Mouse (Mus musculus) yolk sac, embryonic 10.5 days (tissue): ENCODE measurements around the gene Ep300.
"Not testable (repeated sequence)": the region's sequence is repeated elsewhere in the genome, so short reads cannot be mapped to it uniquely, and the experiment has no call there.

Source experiments
- DNase-seq: peaks from one replicate; pipeline ENCODE4 v3.0.0-alpha.2; 2017; ENCODE audit warnings: low spot score

The Ep300 gene

DNA sequence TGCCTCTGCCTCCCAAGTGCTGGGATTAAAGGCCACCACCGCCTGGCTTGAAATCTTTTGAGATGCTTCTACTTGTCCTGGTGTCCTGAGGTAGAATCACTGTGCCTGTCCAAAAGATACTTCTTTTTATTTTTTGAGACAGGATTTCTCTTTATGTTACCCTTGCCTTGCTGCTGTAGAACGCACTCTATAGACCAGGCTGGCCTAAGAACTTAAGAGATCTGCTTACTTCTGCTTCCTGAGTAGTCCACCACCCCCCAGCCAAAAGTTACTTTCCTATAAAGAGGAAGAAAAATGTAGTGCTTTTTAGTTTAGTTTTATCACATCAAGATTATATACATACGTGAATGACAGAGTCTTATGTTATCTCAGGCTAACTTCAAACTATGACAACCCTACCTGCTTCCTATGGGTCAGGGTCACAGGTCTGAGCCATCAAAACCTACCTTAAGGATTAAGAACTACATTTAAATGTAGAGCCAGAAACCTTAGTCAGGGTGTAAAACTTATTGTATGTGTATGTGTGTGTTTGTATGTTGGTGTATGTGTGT is 9.1 kb downstream of the Ep300 start:
- DNase-seq, result no peak

- not testable (repeated sequence) for DNase-seq
Measured at GRCm38 (mm10) chr15:81598742-81599141, 13.6 kb downstream of the Ep300 start.

DNA sequence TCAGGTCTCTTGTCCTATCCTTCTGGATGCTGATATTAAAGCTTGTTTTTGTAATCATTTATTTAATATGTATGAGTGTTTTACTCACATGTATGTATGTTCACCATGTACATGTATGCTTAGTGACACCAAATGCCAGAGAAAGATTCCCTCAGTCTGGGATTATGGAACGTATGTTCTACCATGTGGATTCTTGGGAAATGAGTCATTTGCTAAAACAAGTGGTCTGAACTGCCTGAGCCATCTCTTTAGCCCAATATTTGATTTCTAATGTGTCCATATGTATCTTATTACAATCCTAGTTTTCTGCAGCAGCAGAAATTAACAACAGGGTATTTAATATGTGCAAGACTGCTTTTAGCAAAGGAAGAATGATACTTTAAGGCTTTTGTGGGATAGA is 20.1 kb downstream of the Ep300 start:
- no peak for DNase-seq

DNA sequence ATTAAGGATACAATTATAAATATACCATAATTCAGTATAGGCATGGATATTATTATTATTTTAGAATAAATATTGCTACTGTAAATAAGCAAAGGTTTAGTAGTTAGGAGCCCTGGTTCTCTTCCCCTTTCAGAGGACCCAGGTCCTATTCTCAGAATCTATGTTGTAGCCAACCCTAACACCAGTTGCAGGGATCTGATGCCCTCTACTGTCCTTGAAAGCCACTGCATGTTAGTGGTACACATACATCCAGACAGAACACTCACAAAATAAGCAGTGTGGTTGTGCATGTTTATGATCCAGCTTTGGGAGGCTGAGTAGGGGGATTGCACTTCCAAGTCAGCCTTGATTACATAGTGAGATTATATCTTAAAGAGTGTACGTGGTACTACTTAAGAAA is 21.5 kb downstream of the Ep300 start:
- DNase-seq, result no peak

GRCm38 (mm10) chr15:81649516-81650455 is 64.6 kb downstream of the Ep300 start:
- no peak for DNase-seq

DNA sequence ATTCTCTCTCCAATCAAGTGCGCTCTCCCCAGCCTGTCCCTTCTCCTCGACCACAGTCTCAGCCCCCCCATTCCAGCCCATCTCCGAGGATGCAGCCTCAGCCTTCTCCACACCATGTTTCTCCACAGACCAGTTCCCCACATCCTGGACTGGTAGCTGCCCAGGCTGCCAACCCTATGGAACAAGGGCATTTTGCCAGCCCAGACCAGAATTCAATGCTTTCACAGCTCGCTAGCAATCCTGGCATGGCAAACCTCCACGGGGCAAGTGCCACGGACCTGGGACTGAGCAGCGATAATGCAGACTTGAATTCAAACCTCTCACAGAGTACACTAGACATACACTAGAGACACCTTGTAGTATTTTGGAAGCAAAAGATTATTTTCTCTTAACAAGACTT is 65.5 kb downstream of the Ep300 start:
- DNase-seq, result no peak

DNA sequence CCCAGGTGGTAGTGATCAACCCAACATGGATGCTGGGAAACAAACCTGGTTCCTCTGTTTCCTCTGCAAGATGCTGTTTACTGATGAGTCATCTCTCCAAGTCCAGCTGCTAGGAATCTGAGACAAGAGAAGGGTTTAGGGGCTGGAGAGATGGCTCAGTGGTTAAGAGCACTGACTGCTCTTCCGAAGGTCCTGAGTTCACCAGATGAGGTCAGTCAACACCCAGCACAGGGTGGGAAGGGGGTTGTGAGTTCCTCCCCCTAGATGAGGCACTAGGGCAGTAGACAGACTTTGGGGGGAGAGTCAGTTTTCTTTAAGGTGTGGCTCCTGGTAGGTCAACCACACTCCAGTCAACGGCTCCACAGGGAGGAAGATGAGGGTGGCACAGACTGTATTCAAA is 76.5 kb downstream of the Ep300 start:
- no peak for DNase-seq

DNA sequence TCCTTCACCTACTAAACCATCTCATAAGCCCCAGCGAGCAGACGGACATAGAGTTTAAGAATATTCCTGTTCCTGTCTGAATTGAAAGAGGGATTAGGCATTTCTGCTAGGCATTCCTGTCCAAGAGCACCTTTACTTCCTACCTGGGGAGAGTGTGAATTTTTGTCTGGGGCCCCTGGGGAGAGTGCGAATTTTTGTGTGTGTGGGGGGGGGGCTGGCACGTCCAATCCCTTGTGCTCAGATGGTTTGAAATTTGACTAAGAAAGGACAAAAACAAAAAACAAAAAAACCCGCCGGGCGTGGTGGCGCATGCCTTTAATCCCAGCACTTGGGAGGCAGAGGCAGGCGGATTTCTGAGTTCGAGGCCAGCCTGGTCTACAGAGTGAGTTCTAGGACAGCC is 78.1 kb downstream of the Ep300 start:
- DNase-seq, result peak; percentile 17

DNA sequence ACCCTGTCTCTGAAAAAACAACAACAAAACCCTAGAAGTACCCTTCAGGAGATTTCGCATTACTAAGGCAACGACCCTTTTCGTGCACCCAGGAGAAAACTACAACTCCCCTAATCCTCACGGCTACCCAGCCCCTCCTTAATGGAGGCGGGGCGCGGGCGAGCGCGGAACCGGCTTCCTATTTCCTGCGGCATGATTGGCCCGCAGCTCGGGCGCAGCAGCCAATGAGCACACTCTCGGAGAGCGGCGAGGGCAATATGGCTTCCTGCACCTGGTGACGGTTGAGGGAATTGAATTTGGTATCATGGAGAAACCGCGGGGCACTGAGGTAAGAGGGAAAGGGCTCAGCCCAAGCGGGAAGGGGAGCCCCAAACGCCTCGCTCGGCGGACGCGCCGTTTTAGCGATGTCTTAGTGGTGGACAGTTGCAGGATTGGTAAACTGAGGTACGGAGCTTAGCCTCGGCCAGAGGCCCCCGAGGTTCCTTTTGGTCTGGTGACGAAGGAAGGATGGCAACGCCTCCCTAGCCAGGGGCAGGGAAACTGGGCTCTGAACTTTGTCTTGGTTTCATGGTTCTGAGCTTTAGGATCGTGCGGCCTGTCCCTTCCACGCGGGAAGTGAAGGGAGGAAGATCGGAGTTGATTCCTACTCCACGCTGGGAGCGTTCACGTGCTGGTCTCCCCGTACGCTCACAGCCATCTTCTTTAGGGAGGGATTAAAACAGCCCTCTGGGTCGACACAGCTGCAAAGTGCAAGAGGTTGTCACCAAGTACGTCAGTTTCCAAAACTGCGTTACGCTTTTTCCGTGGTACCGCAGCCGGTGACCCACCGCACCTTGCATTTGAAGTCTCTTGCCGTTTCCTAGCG is 78.8 kb downstream of the Ep300 start, which contains the start of gene L3mbtl2:
TSS of gene L3mbtl2 (plus strand) at position 193 of the 865 bp plus-strand sequence.
- peak; percentile 92 for DNase-seq

GRCm38 (mm10) chr15:81666957-81667356 is 81.8 kb downstream of the Ep300 start:
- DNase-seq, result no peak

- peak; percentile 36 for DNase-seq
Measured at GRCm38 (mm10) chr15:81670231-81670640, 85.1 kb downstream of the Ep300 start.

- no peak for DNase-seq
Measured at GRCm38 (mm10) chr15:81676637-81677036, 91.5 kb downstream of the Ep300 start.

DNA sequence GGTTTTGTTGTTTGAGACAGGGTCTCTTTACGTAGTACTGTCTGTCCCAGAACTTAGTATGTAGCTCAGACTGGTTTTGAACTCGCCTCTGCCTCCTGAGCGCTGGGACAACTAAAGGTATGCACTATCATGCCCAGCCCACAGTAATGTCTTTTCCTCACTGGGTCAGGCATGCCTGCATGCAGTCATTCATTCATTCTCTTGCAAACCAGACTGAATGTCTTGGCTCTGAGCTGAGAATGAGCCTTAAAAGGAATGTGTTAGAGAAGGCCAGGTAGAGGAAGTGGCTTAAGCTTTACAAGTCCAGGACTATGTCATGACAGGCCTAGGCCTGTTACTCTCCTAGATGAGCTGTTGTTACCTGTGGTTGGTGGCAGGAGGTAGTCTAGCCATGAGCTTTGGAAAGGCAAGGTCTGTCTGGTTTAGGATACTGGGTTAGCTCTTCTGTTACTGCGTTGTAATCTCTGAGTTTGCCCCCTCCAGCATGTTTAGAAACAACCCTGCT is 95.2 kb downstream of the Ep300 start:
- no peak for DNase-seq

DNA sequence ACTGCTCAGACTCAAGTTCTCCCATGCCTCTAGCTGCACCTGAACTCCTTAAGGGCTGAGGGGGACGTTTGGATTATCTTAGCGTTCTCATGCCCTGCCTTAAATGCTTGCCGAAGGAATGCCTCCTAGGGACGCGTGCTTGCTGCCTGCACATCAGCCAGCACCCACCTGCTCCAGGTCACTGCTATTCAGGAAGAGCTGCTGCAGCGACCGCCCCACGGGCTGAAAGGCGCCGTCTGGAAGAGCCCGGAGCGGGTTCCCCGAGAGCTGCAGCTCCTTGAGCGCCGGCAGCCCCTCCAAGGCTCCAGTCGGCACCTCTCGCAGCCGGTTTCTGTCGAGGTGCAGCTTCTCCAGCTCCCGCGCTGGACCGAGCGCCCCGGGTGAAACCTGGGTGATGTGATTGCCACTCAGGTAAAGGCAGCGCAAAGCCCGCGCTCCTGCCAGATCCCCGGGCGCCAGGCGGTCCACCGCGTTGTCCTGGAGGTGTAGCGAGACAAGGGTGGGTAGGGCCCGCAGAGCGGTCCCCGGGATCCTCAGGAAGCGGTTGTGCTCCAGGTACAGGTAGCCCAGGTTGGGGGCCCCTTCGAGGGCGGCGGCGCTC is 108.3 kb downstream of the Ep300 start:
- DNase-seq, result no peak

- DNase-seq, result peak; percentile 85
Measured at GRCm38 (mm10) chr15:81693967-81694881, 109.1 kb downstream of the Ep300 start.

DNA sequence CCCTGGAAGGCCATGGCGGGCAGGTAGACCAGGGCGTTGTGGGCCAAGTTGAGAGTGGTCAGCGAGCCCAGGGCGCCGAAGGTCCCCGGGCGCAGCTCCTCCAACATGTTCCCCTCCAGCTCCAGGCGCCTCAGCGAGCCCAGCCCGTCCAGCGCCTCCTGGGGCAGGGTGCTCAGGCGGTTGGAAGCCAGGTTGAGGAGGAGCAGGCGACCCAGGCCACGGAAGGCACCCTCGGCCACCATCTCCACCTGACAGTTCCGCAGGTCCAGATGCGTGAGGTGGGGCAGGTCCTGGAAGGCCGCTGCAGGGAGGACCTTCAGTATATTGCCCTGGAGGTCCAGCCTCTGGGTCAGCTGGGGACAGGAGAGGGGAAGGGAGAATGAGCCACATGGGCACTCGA is 109.7 kb downstream of the Ep300 start:
- DNase-seq, result no peak

DNA sequence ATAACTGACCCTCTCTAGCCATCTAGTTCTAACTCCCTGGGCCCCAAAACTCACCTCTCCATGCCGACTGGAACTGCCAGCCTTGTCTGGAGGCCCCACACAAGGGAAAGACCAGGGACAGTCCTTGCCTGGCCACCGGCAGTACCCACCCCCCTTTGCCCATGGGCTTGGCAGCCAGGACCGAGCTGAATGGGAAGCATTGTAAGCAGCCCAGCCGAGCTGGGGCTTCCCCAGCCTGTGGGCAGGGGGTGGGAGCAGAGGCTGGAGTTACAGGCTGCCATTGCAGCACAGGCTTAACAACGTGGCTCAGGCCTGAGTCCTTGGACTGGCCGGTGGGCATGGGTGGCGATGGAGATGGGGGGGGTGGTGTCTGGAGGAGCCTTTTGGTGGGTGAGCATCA is 112.0 kb downstream of the Ep300 start, which contains the start of gene Chadl:
TSS of gene Chadl (minus strand) at position 113 of the 400 bp plus-strand sequence.
- DNase-seq, result no peak

- no peak for DNase-seq
Measured at GRCm38 (mm10) chr15:81697847-81698246, 112.7 kb downstream of the Ep300 start.

GRCm38 (mm10) chr15:81698532-81698931 is 113.4 kb downstream of the Ep300 start:
- DNase-seq, result peak; percentile 58

DNA sequence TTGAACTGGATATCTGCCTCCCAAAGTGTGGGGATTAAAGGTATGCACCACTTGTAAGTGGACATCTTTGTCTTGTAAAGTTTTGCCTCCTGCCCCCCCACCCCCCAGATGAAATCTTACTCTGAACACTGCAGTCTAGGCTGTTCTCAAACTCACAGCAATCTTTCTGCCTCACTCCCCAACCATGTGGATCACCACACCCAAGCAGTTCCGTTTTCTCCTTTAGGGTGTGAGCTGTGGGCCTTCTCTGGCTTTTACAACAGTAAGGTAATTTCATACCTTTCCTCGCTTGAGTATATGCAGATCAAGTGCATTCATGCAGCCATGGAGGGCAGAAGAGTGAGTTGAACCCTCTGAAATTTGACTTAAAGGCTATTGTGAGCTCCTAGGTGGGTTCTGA is 115.0 kb downstream of the Ep300 start:
- DNase-seq, result no peak

DNA sequence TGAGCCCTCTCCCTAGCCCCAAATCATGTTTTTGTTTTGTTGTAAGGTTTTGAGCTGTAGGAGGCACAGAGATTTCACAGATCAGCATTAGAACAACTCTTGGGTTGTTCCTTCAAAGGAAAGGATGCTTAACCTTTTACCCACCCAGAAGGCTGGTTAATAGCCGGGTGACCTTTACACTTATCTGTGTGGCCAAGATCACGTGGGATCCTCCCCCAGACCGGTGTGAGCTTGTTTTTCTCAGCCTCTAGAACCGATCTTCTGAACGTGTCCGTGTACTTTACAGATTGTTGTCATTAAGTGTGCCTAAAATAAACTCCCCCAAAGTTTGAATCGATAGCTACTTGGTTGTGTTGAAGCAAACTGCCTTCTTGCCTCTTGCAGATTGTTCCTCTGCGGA is 115.5 kb downstream of the Ep300 start:
- peak; percentile 83 for DNase-seq
